Mouse (Mus musculus): ENCODE data around the gene Tfeb.

Gene Tfeb

GRCm38 (mm10) chr17:47833628-47834481, 97.0 kb downstream of the Tfeb start:
- peak; percentile 13 for DNase-seq (ENCODE audit: low spot score)

GRCm38 (mm10) chr17:47834482-47834767, 97.6 kb downstream of the Tfeb start, which contains the start of gene Mdfi:
TSS of gene Mdfi (minus strand) at chr17:47834691.
- DNase-seq (ENCODE audit: low spot score): no peak

- no peak for DNase-seq (ENCODE audit: low spot score)
Measured at GRCm38 (mm10) chr17:47837808-47838207, 101.0 kb downstream of the Tfeb start.

- DNase-seq (ENCODE audit: low spot score): no peak
Measured at GRCm38 (mm10) chr17:47841521-47841920, 104.7 kb downstream of the Tfeb start.
